Mouse (Mus musculus) monocyte, adult 5-6 weeks (primary cell): ENCODE measurements around the gene Slx4. TPM values are rescaled to one million over a fixed set of nuclear protein-coding genes. Genes with fewer than 3 reads are reported as not detected.
"Not testable (repeated sequence)": the region's sequence is repeated elsewhere in the genome, so short reads cannot be mapped to it uniquely, and the experiment has no call there.

Experiments
- ATAC-seq: fragments of 153-309, 156-312 bp; replicated peaks from 2 replicates; pipeline ENCODE4 v1.8.0; 2017; ENCODE audit warnings: mild to moderate bottlenecking; ENCODE audit not compliant: low TSS enrichment, insufficient number of reproducible peaks, severe bottlenecking, poor library complexity, low FRiP score
- total RNA-seq: library from RNA; stranded (forward); fragments of 200-1000, 200-491, 200-594 nt; gene quantifications from 3 replicates; pipeline ENCODE4 v1.2.3, GENCODE M21; 2017

Gene Slx4
- 18.3 to 53.4 TPM (median 21.9 TPM) in 3 replicates for total RNA-seq

DNA sequence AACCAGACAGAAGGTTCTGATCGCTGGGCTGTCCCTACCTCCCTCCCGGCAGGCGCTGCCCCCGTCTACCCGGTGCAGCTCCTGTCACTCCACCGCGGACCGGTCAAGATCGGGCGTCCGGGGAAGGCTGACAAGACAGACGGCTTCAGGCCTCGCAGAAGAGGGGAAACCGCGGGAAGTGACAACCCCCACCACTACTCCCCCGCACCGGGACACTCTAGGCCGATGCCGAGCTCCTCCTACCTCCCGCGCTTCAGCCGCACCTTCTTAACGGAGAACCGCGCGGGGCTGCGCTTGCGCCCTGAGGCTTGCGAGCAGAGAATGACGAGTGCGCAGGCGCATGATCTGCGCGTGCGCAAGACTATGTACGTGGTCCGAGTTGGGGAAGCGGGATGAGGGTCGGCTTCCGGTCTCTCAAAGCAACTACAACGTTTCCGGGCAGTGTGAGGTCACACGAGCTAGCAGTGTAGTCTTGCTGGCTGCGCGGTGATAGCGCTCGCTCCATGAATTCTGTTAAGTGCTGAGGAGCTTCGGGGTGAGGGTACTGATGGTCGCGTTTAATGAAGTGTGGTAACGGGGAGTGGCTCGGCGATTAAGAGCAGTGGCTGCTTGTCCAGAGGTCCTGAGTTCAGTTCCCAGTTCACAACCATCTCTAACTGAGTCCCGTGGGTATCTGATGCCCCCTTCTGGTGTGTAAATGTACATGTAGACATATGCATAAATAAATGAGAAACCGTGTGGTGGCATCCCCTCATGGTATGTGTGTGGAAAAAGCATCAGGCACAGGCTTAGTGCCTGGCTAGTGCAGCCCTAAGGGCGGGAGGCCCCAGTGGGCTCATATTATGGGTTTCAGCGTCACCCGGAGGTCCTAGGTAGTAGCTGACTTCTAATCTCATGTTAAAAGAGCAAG is at the start of gene Slx4:
Gene Slx4, minus strand, starts transcription at position 282 of the 910 bp plus-strand sequence.
- peak; percentile 93 for ATAC-seq

DNA sequence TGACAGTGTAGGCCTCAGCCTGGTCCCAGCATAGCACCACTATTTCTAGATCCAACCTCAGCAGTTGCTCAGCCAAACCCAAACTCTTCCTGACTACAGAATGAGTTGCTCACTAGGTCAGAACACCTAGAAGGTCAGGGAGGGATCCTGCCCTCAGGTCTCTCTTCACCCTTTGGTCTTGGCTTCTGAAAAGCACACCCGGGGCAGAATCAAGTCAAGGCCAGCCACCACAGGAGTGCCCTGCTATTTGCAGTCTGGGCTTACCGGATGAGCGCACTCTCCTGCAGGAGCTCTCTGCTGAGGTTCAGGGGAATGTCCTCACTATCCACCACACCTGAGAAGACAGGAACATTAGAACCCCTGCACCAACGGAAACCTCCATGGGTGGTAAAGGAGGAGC is 49.0 kb upstream of the Slx4 start:
- ATAC-seq, result no peak

DNA sequence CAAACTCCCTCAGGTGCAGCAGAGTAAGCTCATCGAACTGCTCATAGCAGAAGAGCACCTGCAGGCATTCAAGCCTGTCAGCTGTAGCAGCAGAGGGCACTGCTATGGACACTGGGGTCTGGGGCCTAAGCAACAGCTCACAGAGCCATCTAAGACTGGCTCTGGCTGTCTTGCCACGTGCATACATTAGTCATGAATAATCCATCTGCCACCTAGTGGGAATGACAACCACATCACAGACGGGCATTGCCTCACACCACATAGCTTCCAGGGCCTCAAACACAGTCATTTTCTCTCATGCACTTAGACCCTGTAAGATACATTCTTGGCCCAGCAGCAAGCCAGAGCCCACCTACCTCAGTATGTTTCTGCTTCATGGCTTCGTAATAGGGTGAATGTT is 42.0 kb upstream of the Slx4 start:
- no peak for ATAC-seq

DNA sequence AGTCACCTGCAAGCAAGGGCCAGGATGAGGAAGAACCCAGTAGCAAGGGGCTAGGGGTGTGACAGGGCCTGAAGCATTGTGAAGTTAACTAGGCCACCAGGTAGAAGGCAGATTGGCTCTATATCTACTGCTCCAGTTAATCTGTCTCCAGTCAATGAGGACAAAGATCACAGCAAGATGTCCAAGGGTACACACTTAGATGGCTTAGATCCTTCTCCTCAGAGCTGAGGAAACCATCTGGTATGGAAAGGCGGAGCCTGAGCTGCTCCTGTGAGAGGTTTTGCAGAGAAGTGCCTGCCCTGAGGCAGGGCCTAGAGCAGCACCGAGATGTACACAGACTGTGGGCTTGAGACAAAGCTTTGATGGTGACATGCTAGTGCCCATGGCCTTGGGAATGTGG is 40.5 kb upstream of the Slx4 start:
- no peak for ATAC-seq

DNA sequence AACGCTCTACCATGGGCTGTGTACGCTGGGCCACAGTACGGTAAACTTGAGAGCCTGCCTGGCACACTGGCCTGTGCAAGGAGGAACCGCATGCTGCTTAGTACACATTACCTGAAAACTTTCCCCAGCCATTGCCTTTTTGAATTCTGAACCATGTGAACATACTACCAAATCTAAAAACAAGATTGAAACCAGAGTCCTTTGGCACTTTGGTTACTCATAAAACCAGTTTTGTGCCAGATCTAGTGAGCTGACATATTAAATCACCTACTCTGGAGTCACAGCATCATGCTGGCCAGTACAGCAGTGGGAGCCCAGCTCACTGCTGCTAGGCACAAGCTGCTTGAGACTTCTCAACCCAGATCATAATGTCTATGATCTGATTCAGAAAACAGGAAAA is 38.1 kb upstream of the Slx4 start:
- ATAC-seq, result no peak

DNA sequence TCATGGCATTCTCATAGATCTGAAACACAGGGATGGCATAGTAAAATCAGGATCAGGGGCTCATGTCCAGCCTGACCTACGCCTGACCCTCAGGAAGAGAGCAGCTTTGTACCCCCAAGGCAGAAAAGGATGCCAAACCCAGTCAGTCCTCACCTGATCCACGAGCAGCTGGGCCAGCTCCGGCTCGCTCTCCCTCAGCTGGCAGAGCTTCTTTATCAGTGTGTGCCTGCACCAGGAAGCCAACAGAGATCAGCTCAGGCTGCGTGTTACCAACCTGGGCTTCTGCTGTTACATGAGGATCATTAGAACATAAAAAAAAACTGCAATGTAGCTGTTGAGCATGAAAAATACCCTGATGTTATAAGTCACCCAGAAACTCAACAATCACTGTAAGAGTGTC is 36.6 kb upstream of the Slx4 start:
- ATAC-seq, result no peak

DNA sequence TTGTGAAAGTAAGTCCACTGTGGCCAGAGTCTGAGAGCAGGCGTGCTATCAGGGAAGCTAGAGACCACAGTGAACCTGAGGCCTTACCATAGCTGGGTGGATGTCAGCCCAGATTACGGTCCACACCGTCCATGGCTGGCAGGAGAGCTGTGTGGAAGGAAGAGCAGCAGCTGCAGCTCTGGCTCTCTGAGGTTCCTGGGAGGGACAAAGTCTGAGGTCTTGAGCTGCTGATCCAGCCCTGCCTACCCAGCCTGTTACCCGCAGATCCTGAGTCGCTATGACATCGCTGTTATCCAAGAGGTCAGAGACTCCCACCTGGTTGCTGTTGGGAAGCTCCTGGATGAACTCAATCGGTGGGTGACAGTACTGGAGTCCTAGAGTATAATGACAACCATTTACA is 34.1 kb upstream of the Slx4 start:
- ATAC-seq, result no peak

DNA sequence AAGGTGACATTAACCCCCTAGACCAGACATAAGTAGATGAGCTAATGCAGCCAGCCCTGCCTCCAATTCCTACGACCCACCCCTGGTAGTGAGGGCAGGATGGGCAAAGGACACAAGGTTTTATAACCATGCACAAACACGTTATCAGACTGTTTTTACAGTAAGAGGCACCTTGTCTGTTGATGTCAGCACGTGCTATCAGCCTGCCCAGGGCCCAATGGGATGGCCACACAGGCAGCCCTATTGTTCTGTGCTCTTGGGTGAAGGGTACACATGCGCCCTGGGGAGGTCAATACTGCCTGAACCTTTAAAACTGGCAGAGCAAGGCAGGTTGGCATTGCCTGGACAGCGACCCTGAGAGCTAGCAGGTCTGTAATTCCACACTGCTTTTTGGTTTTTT is 33.2 kb upstream of the Slx4 start, which contains the start of gene Dnase1:
Gene Dnase1, plus strand, starts transcription at position 136 of the 400 bp plus-strand sequence.
- no peak for ATAC-seq

DNA sequence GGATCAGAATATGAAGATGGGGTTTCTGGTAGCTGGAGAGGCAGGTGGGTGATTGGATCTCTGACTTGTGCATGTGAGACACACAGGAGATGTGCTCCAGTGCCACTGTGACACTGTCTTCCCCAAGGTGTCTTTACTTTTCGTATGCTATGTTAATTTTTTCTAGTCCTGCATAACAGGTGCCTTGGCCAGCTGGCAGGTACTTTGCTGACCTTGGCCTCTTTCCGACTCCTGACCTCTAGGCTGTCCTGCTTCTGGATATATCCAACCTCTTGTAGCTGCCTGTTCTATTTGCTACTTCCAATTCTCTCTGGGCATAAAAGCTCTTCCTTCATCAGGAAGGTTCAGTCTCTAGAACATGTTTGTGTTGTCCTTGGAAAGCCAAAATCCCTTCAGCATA is 32.0 kb upstream of the Slx4 start:
- ATAC-seq, result no peak

DNA sequence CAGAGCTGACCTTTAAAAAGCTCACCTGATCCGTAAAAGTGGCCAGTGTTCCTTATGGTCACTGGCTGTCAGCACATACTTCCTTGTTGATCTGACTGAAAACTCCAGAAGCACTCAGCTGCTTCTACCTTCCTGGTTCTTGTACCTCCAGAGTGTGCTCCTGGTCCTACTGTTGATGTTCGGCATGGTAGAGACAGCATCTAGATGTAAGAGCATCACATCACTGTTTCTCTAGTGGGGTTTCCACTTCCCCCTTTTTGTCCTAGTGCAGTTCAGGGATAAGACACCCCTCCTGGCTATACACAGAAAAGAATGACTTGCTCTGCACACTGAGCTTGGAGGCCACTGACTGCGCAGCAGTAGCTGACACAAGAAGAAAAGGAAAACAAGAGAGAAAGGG is 30.9 kb upstream of the Slx4 start:
- ATAC-seq, result no peak

DNA sequence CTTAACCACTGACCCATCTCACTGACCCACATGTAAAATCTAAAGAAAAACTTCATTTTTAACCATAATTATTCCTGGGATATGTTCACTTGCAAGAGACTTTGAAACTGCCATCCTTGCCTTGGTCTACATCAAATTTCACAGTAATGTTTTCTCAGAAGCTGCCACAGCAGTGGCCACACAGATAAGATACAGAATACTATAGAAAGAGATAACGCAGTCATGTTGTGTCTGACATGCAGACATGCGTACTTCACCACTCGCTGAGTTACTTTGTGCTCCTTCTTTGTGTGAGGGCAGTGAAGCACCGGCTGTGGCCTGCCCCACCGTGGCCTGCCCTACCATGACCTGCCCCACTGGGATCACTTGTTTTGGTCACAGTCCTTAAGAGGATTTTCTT is 30.4 kb upstream of the Slx4 start:
- ATAC-seq, result no peak

DNA sequence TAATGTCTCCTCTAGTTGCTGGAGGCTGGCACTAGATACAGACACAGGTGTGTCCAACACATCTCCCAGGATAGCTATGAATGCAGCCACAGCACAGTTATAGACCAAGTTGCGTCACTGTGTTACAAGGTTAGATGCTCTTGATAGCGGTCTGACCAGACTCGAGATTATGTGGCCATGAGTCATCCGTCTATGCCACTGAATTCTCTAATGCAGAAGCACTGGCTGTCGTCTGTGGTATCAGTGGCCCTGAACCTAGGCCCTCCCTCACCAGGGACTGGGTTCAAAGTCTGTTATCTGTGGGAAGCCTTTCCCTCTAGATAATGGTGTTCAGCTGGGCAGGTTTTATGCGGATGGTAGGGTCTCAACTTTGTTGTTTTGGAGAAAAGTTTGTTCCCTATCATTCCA is 28.8 kb upstream of the Slx4 start:
- ATAC-seq, result peak; percentile 51; the same call in 1 of the 2 replicates

DNA sequence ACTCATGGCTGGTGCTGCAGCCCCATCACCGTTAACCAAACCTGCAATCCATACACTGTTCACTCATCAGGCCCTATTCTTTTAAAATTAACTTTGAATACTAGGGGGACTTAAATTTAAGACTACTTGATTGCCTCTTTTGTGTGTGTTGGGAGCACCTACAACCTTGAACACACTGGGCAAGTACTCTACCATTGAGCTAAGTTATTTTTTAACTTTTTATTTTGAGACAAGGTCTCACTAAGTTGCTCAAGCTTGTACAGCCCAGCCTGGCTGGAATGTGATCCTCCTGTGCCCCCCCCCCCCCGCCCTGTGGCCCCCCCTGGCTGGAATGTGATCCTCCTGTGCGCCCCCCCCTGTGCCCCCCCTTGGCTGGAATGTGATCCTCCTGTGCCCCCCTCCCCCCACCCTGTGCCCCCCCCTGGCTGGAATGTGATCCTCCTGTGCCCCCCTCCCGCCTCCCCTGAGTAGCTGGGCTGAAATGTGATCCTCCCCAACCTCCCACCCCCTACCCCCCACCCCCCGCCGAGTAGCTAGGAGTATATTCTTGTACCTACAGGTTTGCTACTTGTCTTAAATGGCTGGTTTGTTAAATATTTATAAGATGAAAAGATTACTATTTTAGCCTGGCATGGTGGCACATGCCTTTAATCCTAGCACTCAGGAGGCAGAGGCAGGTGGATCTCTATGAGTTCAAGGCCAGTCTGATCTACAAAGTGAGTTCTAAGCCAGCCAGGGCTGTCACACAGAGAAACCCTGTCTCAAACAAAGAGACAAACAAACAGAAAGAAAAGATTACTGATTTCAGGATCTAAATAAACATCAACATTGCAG is 28.1 kb upstream of the Slx4 start:
- no peak for ATAC-seq

DNA sequence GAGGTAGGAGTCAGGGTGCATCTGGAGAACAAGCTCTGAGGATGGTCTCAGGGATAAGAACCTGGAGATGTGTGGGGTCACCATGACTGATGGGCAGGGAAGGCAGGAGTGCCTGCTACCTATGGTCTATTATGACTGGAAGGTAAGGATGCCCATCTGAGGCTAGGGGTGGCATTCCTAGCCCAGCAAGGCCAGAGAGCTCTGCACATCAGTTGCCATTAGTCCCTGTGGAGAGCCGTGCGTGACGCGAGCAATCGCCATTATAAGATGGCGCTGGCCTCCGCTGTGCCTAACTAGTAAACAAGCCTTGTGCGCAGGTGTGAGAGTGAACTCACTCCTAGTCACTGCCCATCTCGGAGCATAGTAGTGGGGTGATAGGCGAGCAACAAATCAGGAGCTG is 26.9 kb upstream of the Slx4 start:
- ATAC-seq, result 0 out of 2 replicates have a peak, but pooled peaks have one; percentile 24

DNA sequence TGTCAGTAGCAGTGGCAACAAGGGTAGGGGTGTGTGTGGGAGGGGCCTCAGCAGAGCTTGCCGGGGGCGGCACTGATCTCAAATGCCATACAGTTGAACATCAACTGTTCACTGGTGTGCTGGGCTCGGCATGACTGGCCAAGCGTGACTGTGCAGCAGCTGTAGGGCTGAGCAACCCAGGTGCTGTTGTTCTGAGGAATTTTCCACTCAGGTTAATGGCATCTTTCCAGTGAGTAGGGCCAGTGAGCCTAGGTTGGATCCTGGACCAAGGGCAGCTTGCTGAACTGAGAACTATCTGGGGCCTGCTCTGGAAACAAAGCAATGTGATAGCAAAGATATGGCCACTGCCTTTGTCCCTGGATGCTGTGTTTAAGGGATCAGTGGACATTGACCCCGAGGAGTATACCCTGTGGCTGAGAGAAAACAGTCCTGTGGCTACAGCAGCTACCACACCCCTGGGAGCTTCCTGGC is 25.8 kb upstream of the Slx4 start:
- no peak for ATAC-seq

DNA sequence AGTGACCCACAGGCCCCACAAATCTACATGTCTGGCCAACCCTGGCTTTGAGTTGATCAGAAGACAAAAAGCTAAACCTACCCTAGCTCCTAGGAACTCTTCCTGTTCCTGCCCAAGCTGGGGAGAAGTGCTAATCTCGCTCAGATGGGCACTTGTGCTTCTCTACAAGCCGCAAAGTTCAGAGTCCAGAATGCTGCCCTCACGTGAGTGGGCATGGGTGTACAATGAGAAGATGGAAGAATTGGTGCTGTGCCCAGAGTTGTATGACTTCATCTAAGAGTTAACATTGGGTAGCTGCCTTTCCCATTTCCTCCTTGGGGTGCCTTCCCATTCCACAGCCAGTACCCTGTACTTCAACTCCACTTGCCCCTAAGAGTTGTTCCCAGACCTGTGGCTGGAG is 23.6 kb upstream of the Slx4 start:
- ATAC-seq, result no peak

DNA sequence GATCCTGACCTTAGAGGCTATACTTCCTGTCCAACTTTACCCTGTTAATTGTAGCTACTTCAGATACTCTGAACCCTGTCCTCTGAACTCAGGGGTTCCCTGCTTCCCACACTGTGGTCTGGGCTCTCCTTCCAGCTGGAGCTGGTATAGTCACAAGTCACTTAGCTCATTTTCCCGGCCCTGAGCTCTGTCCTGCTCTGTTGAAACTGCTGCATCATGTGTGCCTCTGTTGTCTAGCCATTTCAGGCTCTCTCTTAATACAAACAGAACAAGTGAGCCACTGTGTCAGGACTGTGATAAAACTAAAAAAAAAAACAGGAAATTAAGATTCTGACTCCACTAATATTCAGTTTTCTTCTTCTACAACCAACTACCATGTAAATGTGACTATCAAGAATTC is 23.1 kb upstream of the Slx4 start:
- ATAC-seq, result no peak

DNA sequence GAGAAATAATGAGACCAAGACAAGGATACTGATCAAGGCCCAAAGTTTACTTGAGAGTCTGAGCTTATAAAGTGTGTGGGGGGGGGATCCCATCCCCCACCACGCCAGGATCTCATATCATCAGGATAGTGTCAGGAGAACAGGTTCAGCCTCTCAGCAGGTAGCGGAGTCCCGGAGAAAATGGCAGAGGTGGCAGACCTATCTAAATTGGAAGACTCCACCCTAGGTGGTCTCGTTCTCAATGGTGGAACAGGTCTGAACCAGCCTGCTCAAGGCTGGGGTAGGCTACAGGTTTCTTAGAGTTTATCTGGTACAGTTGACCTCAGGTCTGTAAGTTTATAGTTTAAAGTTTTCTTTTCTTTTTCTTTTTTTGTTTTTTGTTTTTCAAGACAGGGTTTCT is 19.1 kb upstream of the Slx4 start:
- ATAC-seq, result no peak

DNA sequence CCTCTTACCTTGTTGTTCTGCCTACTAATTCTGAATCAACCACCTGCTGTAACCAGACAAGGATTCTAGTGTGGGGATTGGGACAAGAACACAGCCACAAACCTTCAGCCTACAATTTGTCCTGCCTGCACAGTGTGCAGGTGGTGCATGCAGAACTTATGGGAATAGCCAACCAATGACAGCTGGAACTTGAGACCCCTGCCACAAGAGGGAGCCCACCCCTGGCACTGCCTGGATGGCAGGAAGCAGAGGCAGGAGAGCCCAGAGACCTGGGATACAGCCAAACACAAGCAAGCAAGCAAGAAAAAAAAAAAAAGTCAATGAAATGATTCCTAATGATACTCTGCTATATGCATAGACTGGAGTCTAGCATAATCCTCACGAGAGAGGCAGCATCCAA is 17.7 kb upstream of the Slx4 start:
- no peak for ATAC-seq

DNA sequence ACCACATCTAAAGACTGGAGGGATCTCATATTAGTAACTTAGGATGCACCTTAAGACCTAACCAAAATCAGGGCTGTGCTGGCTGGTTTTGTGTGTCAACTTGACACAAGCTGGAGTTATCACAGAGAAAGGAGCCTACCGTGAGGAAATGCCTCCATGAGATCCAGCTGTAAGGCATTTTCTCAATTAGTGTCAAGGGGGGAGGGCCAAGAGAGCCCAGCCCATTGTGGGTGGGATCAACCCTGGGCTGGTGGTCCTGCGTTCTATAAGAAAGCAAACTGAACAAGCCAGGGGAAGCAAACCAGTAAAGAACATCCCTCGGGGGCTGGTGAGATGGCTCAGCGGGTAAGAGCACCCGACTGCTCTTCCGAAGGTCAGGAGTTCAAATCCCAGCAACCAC is 13.9 kb upstream of the Slx4 start:
- ATAC-seq, result not testable (repeated sequence)
